In the genomic region with DNA sequence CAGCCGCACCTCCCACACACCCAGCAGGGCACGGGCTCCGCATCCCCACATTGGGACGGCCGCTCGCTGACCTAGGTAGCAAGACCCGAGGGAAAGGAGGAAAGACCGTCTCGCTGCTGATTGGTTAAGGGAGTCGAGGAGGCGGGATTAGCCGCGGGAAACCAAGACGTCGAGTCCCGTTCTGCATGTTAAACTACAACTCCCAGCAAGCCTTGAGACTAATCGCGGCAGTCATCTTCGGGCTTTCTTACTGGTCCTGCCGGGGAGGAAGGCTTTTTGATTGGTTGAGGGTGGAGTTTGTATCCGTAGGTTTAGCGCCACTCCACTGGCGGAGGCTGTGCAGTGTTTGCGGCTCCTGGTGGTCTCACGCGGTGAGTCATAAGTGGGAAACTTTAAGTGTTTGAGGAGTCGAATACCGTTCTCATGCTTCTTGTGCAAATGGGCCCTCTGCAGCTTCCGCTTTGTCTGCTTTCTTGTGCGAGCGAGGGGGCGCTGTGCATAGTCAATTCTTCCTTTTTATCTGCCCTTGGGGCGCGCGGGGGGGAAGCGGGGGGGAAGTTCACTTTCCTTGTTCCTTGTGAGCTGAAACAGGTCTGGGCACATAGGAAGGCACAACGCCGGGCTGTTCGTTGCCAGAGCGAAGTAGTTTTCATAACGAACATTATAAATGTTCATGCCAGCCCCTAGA, we compare ENCODE assay signal across 8 mouse cellular contexts. TPM values are rescaled to one million over a fixed set of nuclear protein-coding genes. Genes with fewer than 3 reads are reported as not detected.
DNase-seq lines count a peak whose midpoint lies in the region; ATAC-seq lines count a peak whose summit lies in the region.

A gene (minus strand): TSS at position 100 of the 688 bp plus-strand sequence.
A gene (plus strand): TSS at position 302 of the 688 bp plus-strand sequence.

- H3K4me2 ChIP-seq in kidney, embryonic 15.5 days = peak within 1 kb of the TSS; percentile 79

- no peaks in the 10 kb centered on the region for H3K27me3 ChIP-seq in heart, embryonic 10.5 days (ENCODE audit: insufficient read depth, poor library complexity, severe bottlenecking)
- no peaks in the 10 kb centered on the region for H3K27me3 ChIP-seq in kidney, embryonic 15.5 days

- peak; percentile 92 for DNase-seq in B cell, adult 2 months
- DNase-seq in brain, adult 2 months (ENCODE audit: low read depth, low spot score) = peak; percentile 99
- DNase-seq in heart, embryonic 10.5 days (ENCODE audit: low spot score) = peak; percentile 100
- peak; percentile 97 for DNase-seq in liver
- peak; percentile 98 for DNase-seq in spleen, postnatal 4 days (ENCODE audit: low spot score in 2 of 2)

- H3K27ac ChIP-seq in heart, embryonic 10.5 days = peak within 1 kb of the TSS; percentile 91
- peak within 1 kb of the TSS; percentile 95 for H3K27ac ChIP-seq in kidney, embryonic 15.5 days

- H3K36me3 ChIP-seq in heart, embryonic 10.5 days = peaks cover 35% of the 10 kb centered on the region
- peaks cover 29% of the 10 kb centered on the region for H3K36me3 ChIP-seq in kidney, embryonic 15.5 days

- ATAC-seq in erythroblast, adult 5-6 weeks (replicated peaks; ENCODE audit: low FRiP score, poor library complexity, severe bottlenecking) = peak; percentile 74
- peak; percentile 98 for ATAC-seq in kidney, embryonic 15.5 days (replicated peaks; ENCODE audit: low FRiP score)
- ATAC-seq in monocyte, adult 5-6 weeks (replicated peaks; ENCODE audit: insufficient number of reproducible peaks, low FRiP score, low TSS enrichment, poor library complexity, severe bottlenecking) = peak; percentile 98

- H3K4me3 ChIP-seq in heart, embryonic 10.5 days = peak within 1 kb of the TSS; percentile 84
- H3K4me3 ChIP-seq in kidney, embryonic 15.5 days (replicated peaks) = peak within 1 kb of the TSS; percentile 85

- WGBS in heart, embryonic 10.5 days = under 1% methylated on average over 41 of the region's 41 CpGs
- under 1% methylated on average over 41 of the region's 41 CpGs for WGBS in kidney, embryonic 15.5 days

- H3K9ac ChIP-seq in kidney, embryonic 15.5 days = peak within 1 kb of the TSS; percentile 76

- peaks cover 25% of the 10 kb centered on the region for H3K4me1 ChIP-seq in heart, embryonic 10.5 days
- peaks cover 19% of the 10 kb centered on the region for H3K4me1 ChIP-seq in kidney, embryonic 15.5 days

- no peaks in the 10 kb centered on the region for H3K9me3 ChIP-seq in heart, embryonic 10.5 days
- no peaks in the 10 kb centered on the region for H3K9me3 ChIP-seq in kidney, embryonic 15.5 days (replicated peaks)

RNA-seq across cellular contexts. Expression of the first gene that starts in this region (rescaled TPM):
- total RNA-seq in erythroblast, adult 5-6 weeks (2015; ENCODE audit: low replicate concordance) = 121 and 159 TPM in 2 replicates
- 133 and 153 TPM in 2 replicates for total RNA-seq in erythroblast, adult 5-6 weeks (2017; ENCODE audit: low replicate concordance)
- 22.2 and 27.4 TPM in 2 replicates for polyA plus RNA-seq in heart, embryonic 10.5 days (2016; fragmentation: Nextera tagmentation; extraction: Ambion mirVana)
- polyA plus RNA-seq in kidney, embryonic 15.5 days (2015; fragmentation: Nextera tagmentation; extraction: Ambion mirVana) = 31.5 and 35.8 TPM in 2 replicates
- 17.2 to 39.5 TPM (median 19.4 TPM) in 3 replicates for total RNA-seq in monocyte, adult 5-6 weeks (2017)

RNA-seq across cellular contexts. Expression of the second gene that starts in this region (rescaled TPM):
- 70.4 and 71.9 TPM in 2 replicates for total RNA-seq in erythroblast, adult 5-6 weeks (2015; ENCODE audit: low replicate concordance)
- total RNA-seq in erythroblast, adult 5-6 weeks (2017; ENCODE audit: low replicate concordance) = 86.9 and 122 TPM in 2 replicates
- polyA plus RNA-seq in heart, embryonic 10.5 days (2016; fragmentation: Nextera tagmentation; extraction: Ambion mirVana) = 28.1 and 28.8 TPM in 2 replicates
- polyA plus RNA-seq in kidney, embryonic 15.5 days (2015; fragmentation: Nextera tagmentation; extraction: Ambion mirVana) = 36.3 and 36.8 TPM in 2 replicates
- 4.7 to 12.7 TPM (median 11.3 TPM) in 3 replicates for total RNA-seq in monocyte, adult 5-6 weeks (2017)

Comparison
In these comparisons a context has a peak if more than half of its experiments do, and no peak if none do; other contexts are left out.
1. Peak in every context shown above with its lines: DNase-seq, ATAC-seq, H3K4me3 ChIP-seq and H3K27ac ChIP-seq.